Mouse (Mus musculus): ENCODE data around the gene Ccdc82. TPM values are rescaled to one million over a fixed set of nuclear protein-coding genes. Genes with fewer than 3 reads are reported as not detected.

Gene Ccdc82
- polyA plus RNA-seq, 2 experiments, result 10.0 to 11.1 TPM

DNA sequence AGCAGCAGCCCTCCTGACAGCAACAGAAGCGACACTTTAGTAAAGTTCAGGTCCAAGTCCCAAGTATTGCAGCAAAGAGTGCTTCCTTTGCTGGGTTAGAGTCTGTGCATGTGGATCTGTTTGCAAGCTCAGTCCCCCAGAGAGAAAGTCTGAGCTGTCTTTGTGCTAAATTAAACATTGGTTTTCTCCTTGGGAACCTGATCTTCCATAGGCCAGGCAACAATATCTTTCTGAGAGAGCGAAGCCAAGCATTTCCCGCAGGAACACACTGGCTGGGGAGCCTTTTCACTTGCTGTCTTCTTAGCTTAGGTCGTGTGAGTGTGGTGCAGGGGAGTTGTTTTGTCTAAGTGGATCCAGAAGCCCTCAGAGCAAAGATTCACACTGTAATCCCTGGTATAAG, 60.5 kb downstream of the Ccdc82 start:
- no peak overlapping the region for H3K4me2 ChIP-seq (ENCODE audit: low read depth)
- 63% methylated on average over 4 of the region's 4 CpGs for WGBS (ENCODE audit: insufficient replicate concordance)
- no peak overlapping the region for H3K4me3 ChIP-seq (ENCODE audit: insufficient read depth in 1 of 2, low read depth in 2 of 2, low read length in 2 of 2)
- H3K9me3 ChIP-seq (ENCODE audit: control insufficient read depth, low read length), result no peaks in the 10 kb centered on the region
- H3K9ac ChIP-seq (replicated peaks), result no peak overlapping the region
- no peaks in the 10 kb centered on the region for H3K27me3 ChIP-seq (ENCODE audit: control insufficient read depth, insufficient read depth, low read length)
- ATAC-seq (ENCODE audit: insufficient read depth) (no peak), DNase-seq (ENCODE audit: low read depth in 3 of 3, low spot score in 3 of 3) (no peak)
- TF ChIP-seq CTCF (IDR thresholded peaks at IDR 0.05; ENCODE audit: low read depth) (no peak), EP300 (IDR thresholded peaks at IDR 0.05; ENCODE audit: low read depth) (no peak)
- H3K36me3 ChIP-seq (replicated peaks; ENCODE audit: control insufficient read depth, insufficient read depth, low read depth), result no peaks in the 10 kb centered on the region
- no peak overlapping the region for H3K27ac ChIP-seq
- H3K4me1 ChIP-seq (replicated peaks; ENCODE audit: control insufficient read depth in 2 of 2, insufficient read depth in 2 of 2, low read length in 1 of 2), result no peaks in the 10 kb centered on the region; a peak in 1 of 4 replicates

GRCm38 (mm10) chr9:13308718-13309117, 62.0 kb downstream of the Ccdc82 start:
- Histone ChIP-seq H3K4me2 (ENCODE audit: low read depth) (no peak overlapping the region), H3K36me3 (replicated peaks; ENCODE audit: control insufficient read depth, insufficient read depth, low read depth) (no peaks in the 10 kb centered on the region), H3K27ac (no peak overlapping the region), H3K9ac (replicated peaks) (no peak overlapping the region), H3K4me3 (ENCODE audit: insufficient read depth in 1 of 2, low read depth in 2 of 2, low read length in 2 of 2) (no peak overlapping the region), H3K9me3 (ENCODE audit: control insufficient read depth, low read length) (no peaks in the 10 kb centered on the region), H3K27me3 (ENCODE audit: control insufficient read depth, insufficient read depth, low read length) (no peaks in the 10 kb centered on the region), H3K4me1 (replicated peaks; ENCODE audit: control insufficient read depth in 2 of 2, insufficient read depth in 2 of 2, low read length in 1 of 2) (no peaks in the 10 kb centered on the region; a peak in 1 of 4 replicates)
- no peak for TF ChIP-seq EP300 (IDR thresholded peaks at IDR 0.05; ENCODE audit: low read depth)
- no peak for TF ChIP-seq CTCF (IDR thresholded peaks at IDR 0.05; ENCODE audit: low read depth)
- ATAC-seq (ENCODE audit: insufficient read depth), result no peak
- no peak for DNase-seq (ENCODE audit: low read depth in 3 of 3, low spot score in 3 of 3)
- WGBS (ENCODE audit: insufficient replicate concordance), result 80% methylated on average over 8 of the region's 8 CpGs

GRCm38 (mm10) chr9:13309807-13310206, 63.1 kb downstream of the Ccdc82 start:
- H3K9ac ChIP-seq (replicated peaks), result no peak overlapping the region
- no peaks in the 10 kb centered on the region for H3K36me3 ChIP-seq (replicated peaks; ENCODE audit: control insufficient read depth, insufficient read depth, low read depth)
- H3K27ac ChIP-seq, result no peak overlapping the region
- no peak for TF ChIP-seq EP300 (IDR thresholded peaks at IDR 0.05; ENCODE audit: low read depth)
- TF ChIP-seq CTCF (IDR thresholded peaks at IDR 0.05; ENCODE audit: low read depth), result no peak
- 44% methylated on average over 7 of the region's 7 CpGs for WGBS (ENCODE audit: insufficient replicate concordance)
- no peak overlapping the region for H3K4me2 ChIP-seq (ENCODE audit: low read depth)
- no peaks in the 10 kb centered on the region; a peak in 1 of 4 replicates for H3K4me1 ChIP-seq (replicated peaks; ENCODE audit: control insufficient read depth in 2 of 2, insufficient read depth in 2 of 2, low read length in 1 of 2)
- no peak overlapping the region for H3K4me3 ChIP-seq (ENCODE audit: insufficient read depth in 1 of 2, low read depth in 2 of 2, low read length in 2 of 2)
- no peaks in the 10 kb centered on the region for H3K9me3 ChIP-seq (ENCODE audit: control insufficient read depth, low read length)
- DNase-seq (ENCODE audit: low read depth in 3 of 3, low spot score in 3 of 3) (no peak), ATAC-seq (ENCODE audit: insufficient read depth) (no peak)
- H3K27me3 ChIP-seq (ENCODE audit: control insufficient read depth, insufficient read depth, low read length), result no peaks in the 10 kb centered on the region

- Histone ChIP-seq H3K27ac (no peak overlapping the region), H3K9me3 (ENCODE audit: control insufficient read depth, low read length) (no peaks in the 10 kb centered on the region), H3K4me1 (replicated peaks; ENCODE audit: control insufficient read depth in 2 of 2, insufficient read depth in 2 of 2, low read length in 1 of 2) (no peaks in the 10 kb centered on the region; a peak in 1 of 4 replicates), H3K36me3 (replicated peaks; ENCODE audit: control insufficient read depth, insufficient read depth, low read depth) (no peaks in the 10 kb centered on the region), H3K4me3 (ENCODE audit: insufficient read depth in 1 of 2, low read depth in 2 of 2, low read length in 2 of 2) (no peak overlapping the region), H3K9ac (replicated peaks) (no peak overlapping the region), H3K27me3 (ENCODE audit: control insufficient read depth, insufficient read depth, low read length) (no peaks in the 10 kb centered on the region), H3K4me2 (ENCODE audit: low read depth) (no peak overlapping the region)
- DNase-seq (ENCODE audit: low read depth in 3 of 3, low spot score in 3 of 3), result no peak
- 38% methylated on average over 3 of the region's 3 CpGs for WGBS (ENCODE audit: insufficient replicate concordance)
- ATAC-seq (ENCODE audit: insufficient read depth), result no peak
- TF ChIP-seq CTCF (IDR thresholded peaks at IDR 0.05; ENCODE audit: low read depth), result no peak
Measured at GRCm38 (mm10) chr9:13310236-13310635, 63.5 kb downstream of the Ccdc82 start.

DNA sequence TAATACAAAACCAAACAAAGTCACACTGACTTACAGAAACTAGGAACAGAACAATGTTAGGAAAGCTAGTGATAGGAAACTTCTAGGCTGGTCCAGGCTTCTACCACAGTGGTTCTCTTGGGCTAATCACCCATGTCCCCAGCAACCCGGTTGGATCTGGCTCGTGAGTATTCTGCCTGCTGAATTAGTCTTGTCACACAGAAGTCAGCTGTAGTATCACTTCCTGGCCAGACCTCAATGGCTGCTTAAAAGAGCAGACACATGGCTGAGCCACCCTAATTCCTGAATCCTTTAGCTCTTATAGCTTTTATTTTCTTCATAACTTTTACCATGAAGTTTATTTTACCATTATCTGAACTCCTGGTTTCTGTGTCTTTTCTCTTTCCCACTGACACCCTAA, 64.3 kb downstream of the Ccdc82 start:
- no peak overlapping the region for H3K4me2 ChIP-seq (ENCODE audit: low read depth)
- no peak for TF ChIP-seq CTCF (IDR thresholded peaks at IDR 0.05; ENCODE audit: low read depth)
- TF ChIP-seq EP300 (IDR thresholded peaks at IDR 0.05; ENCODE audit: low read depth), result no peak
- H3K9me3 ChIP-seq (ENCODE audit: control insufficient read depth, low read length), result no peaks in the 10 kb centered on the region
- ATAC-seq (ENCODE audit: insufficient read depth), result no peak
- no peaks in the 10 kb centered on the region; a peak in 1 of 4 replicates for H3K4me1 ChIP-seq (replicated peaks; ENCODE audit: control insufficient read depth in 2 of 2, insufficient read depth in 2 of 2, low read length in 1 of 2)
- no peaks in the 10 kb centered on the region for H3K36me3 ChIP-seq (replicated peaks; ENCODE audit: control insufficient read depth, insufficient read depth, low read depth)
- no peak for DNase-seq (ENCODE audit: low read depth in 3 of 3, low spot score in 3 of 3)
- no peak overlapping the region for H3K9ac ChIP-seq (replicated peaks)
- WGBS (ENCODE audit: insufficient replicate concordance), result 15% methylated on average over 2 of the region's 2 CpGs
- no peak overlapping the region for H3K27ac ChIP-seq
- H3K4me3 ChIP-seq (ENCODE audit: insufficient read depth in 1 of 2, low read depth in 2 of 2, low read length in 2 of 2), result no peak overlapping the region
- H3K27me3 ChIP-seq (ENCODE audit: control insufficient read depth, insufficient read depth, low read length), result no peaks in the 10 kb centered on the region
